Mouse (Mus musculus): ENCODE data around the gene Vgll4.

DNA sequence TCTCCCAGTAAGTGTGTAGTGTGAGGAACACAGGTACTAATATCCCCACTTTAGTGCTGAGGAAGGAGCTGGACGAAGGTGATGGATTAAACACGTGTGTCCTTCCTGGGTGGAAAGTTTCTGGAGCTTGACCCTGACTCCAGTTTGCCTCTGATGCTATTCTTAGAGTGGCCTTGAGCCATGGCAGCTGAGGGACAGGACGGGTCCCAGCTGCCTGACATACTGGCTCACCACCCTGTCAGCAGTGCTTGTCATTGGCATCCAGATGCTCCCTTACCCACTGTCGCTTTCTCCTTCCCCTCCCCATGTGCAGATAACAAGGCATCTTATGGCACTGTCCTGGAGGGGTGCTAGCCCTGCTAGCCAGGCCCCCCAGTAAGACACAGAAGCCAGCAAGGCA, 130.9 kb downstream of the Vgll4 start:
- no peak for TF ChIP-seq POLR2A (IDR thresholded peaks at IDR 0.05; ENCODE audit: extremely low read depth, insufficient read depth, low read length)
- no peak for TF ChIP-seq CTCF (IDR thresholded peaks at IDR 0.05; ENCODE audit: extremely low read depth, insufficient read depth, low read length)

Measured in cortical plate, adult 2 months (tissue).